Mouse (Mus musculus): ENCODE measurements around the gene Ddhd1. TPM values are rescaled to one million over a fixed set of nuclear protein-coding genes. Genes with fewer than 3 reads are reported as not detected.
A peak's percentile ranks its signal among the peaks of the same experiment; 100 is the strongest.

Ddhd1 gene
- total and polyA plus RNA-seq, 2 experiments from 2014 or later = 3.6 to 12.0 TPM

- ATAC-seq (ENCODE audit: insufficient read depth, low read depth) (no peak), DNase-seq (ENCODE audit: low spot score) (peak; percentile 46)
- H3K27ac ChIP-seq (ENCODE audit: low read depth) = peak overlapping the region; percentile 81
- WGBS = 21% methylated on average over 29 of the region's 33 CpGs
- H3K36me3 ChIP-seq (replicated peaks; ENCODE audit: control insufficient read depth, insufficient read depth, low read length) = no peaks in the 10 kb centered on the region
- no peaks in the 10 kb centered on the region for H3K27me3 ChIP-seq (ENCODE audit: control insufficient read depth, insufficient read depth, low read length)
- no peaks in the 10 kb centered on the region for H3K9me3 ChIP-seq (replicated peaks; ENCODE audit: control insufficient read depth, low read length)
- TF ChIP-seq CTCF (IDR thresholded peaks at IDR 0.05; ENCODE audit: low read depth) = peak; percentile 77
- no peak for TF ChIP-seq EP300 (IDR thresholded peaks at IDR 0.05; ENCODE audit: low read depth)
- peaks cover 24% of the 10 kb centered on the region for H3K4me1 ChIP-seq (ENCODE audit: control insufficient read depth, insufficient read depth)
- H3K9ac ChIP-seq (replicated peaks; ENCODE audit: low read depth, low read length) = peak overlapping the region; percentile 32
- H3K4me2 ChIP-seq (ENCODE audit: low read depth, low read length) = peak overlapping the region; percentile 67
- peak overlapping the region; percentile 44 for H3K4me3 ChIP-seq (ENCODE audit: low read depth, low read length)
Measured at GRCm38 (mm10) chr14:45566066-45566937, 91.6 kb downstream of the Ddhd1 start.

DNA sequence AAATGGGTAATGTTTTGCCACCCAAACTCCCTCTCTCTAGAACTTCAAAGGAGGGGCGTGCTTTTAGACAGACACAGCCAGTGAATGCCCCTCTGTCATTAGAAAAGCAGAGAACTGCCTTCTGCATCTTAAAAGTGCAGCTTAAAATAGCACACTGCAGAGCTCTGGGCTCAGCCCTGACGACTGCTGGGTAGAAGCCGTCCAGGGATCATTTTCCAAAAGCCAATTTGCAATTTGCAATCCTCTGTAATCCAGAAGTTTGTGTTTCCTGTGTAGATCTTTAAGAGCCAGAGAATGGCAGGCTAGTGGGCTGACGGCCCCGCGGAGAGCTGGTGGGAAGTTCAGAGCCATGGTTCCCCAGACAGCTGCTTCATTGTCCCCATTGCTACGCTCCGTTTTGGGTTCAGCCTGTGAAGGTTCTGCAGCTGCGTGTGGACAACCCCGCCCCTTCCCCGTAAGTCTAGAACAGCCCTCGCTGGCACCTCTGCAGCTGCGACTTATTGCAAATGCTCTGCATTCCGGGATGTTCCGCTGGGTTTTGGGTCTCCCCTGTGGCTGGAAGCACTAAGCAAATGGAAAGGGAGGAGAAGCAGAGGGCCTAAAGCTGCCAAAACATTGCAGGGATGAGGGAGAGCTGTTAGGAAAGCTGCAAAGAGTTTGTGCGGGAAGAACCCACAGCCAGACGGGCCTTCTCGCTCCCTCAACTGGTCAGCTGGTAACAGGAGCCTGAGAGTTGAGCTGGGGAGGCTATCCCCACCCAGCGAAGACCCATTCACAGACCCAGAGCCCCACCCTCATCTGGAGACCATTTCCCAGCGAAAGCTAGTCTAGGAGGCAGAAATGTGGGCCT, 92.5 kb downstream of the Ddhd1 start:
- peak; percentile 75 for DNase-seq (ENCODE audit: low spot score)
- peak; percentile 35; the same call in 1 of the 2 replicates for ATAC-seq (ENCODE audit: insufficient read depth, low read depth)

DNA sequence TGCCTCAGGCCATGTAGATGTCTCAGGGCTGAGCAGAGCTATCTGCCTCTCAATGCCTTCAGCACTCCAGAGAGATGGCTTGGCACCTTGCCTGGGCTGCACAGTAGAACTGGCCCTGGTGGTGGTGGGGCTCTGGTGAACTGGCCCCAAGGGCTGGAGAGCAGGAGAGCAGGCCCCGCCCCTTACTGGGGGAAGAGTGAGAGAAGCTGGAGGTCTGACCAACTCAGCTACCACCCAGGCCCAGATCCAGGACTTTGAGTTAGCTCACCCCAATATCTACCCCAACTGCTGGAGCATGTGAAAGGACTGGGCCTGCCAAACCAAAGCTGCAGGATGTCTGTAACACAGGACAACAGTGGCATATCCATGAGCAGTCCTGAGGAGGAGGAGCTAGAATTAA, 94.4 kb downstream of the Ddhd1 start:
- 56% methylated on average over 1 of the region's 1 CpGs for WGBS
- peak overlapping the region; percentile 60 for H3K27ac ChIP-seq (ENCODE audit: low read depth)

More for the DNA sequence above, 92.5 kb downstream of the Ddhd1 start:
- H3K36me3 ChIP-seq (replicated peaks; ENCODE audit: control insufficient read depth, insufficient read depth, low read length) = no peaks in the 10 kb centered on the region
- no peaks in the 10 kb centered on the region for H3K9me3 ChIP-seq (replicated peaks; ENCODE audit: control insufficient read depth, low read length)
- peak overlapping the region; percentile 32 for H3K9ac ChIP-seq (replicated peaks; ENCODE audit: low read depth, low read length)
- TF ChIP-seq CTCF (IDR thresholded peaks at IDR 0.05; ENCODE audit: low read depth) (no peak), EP300 (IDR thresholded peaks at IDR 0.05; ENCODE audit: low read depth) (no peak)
- WGBS = 10% methylated on average over 20 of the region's 20 CpGs
- peak overlapping the region; percentile 67 for H3K4me2 ChIP-seq (ENCODE audit: low read depth, low read length)
- peaks cover 24% of the 10 kb centered on the region for H3K4me1 ChIP-seq (ENCODE audit: control insufficient read depth, insufficient read depth)
- H3K27me3 ChIP-seq (ENCODE audit: control insufficient read depth, insufficient read depth, low read length) = no peaks in the 10 kb centered on the region
- H3K4me3 ChIP-seq (ENCODE audit: low read depth, low read length) = peak overlapping the region; percentile 15
- peak overlapping the region; percentile 81 for H3K27ac ChIP-seq (ENCODE audit: low read depth)

DNA sequence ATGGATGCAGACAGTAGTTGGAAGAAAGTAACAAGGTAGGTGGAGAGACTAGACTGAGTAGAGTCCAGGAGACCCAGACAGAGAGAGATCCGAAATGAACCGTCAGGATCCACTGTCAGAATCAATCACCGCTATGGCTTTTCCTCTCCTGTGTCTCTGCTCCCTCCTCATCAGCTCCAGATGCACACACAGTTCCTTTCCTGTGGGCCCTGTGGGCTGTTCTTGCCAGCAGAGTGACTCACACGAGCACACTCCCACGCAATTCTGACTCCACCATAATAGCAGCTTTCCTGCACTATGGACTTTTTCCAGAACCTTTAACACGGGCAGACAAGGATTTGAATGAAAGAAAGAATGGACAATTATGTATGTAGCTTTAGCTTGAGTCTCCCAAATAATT, 96.3 kb downstream of the Ddhd1 start:
- no peaks in the 10 kb centered on the region for H3K36me3 ChIP-seq (replicated peaks; ENCODE audit: control insufficient read depth, insufficient read depth, low read length)
- no peak overlapping the region for H3K4me2 ChIP-seq (ENCODE audit: low read depth, low read length)
- no peak overlapping the region for H3K27ac ChIP-seq (ENCODE audit: low read depth)
- H3K9ac ChIP-seq (replicated peaks; ENCODE audit: low read depth, low read length) = no peak overlapping the region
- H3K4me1 ChIP-seq (ENCODE audit: control insufficient read depth, insufficient read depth) = peaks cover 24% of the 10 kb centered on the region
- TF ChIP-seq CTCF (IDR thresholded peaks at IDR 0.05; ENCODE audit: low read depth) (no peak), EP300 (IDR thresholded peaks at IDR 0.05; ENCODE audit: low read depth) (no peak)
- no peak overlapping the region for H3K4me3 ChIP-seq (ENCODE audit: low read depth, low read length)
- H3K27me3 ChIP-seq (ENCODE audit: control insufficient read depth, insufficient read depth, low read length) = no peaks in the 10 kb centered on the region
- H3K9me3 ChIP-seq (replicated peaks; ENCODE audit: control insufficient read depth, low read length) = no peaks in the 10 kb centered on the region
- peak; percentile 37 for DNase-seq (ENCODE audit: low spot score)
- no peak for ATAC-seq (ENCODE audit: insufficient read depth, low read depth)
- 47% methylated on average over 6 of the region's 6 CpGs for whole genome bisulfite sequencing

More for the DNA sequence above, 94.4 kb downstream of the Ddhd1 start:
- no peak overlapping the region for H3K4me3 ChIP-seq (ENCODE audit: low read depth, low read length)
- no peaks in the 10 kb centered on the region for H3K36me3 ChIP-seq (replicated peaks; ENCODE audit: control insufficient read depth, insufficient read depth, low read length)
- no peak overlapping the region for H3K4me2 ChIP-seq (ENCODE audit: low read depth, low read length)
- H3K4me1 ChIP-seq (ENCODE audit: control insufficient read depth, insufficient read depth) = peaks cover 24% of the 10 kb centered on the region
- no peak for TF ChIP-seq CTCF (IDR thresholded peaks at IDR 0.05; ENCODE audit: low read depth)
- no peak for TF ChIP-seq EP300 (IDR thresholded peaks at IDR 0.05; ENCODE audit: low read depth)
- ATAC-seq (ENCODE audit: insufficient read depth, low read depth) = peak; percentile 79
- DNase-seq (ENCODE audit: low spot score) = peak; percentile 51
- H3K27me3 ChIP-seq (ENCODE audit: control insufficient read depth, insufficient read depth, low read length) = no peaks in the 10 kb centered on the region
- H3K9ac ChIP-seq (replicated peaks; ENCODE audit: low read depth, low read length) = no peak overlapping the region
- no peaks in the 10 kb centered on the region for H3K9me3 ChIP-seq (replicated peaks; ENCODE audit: control insufficient read depth, low read length)

GRCm38 (mm10) chr14:45559018-45559417, 98.9 kb downstream of the Ddhd1 start:
- no peak overlapping the region for H3K4me3 ChIP-seq (ENCODE audit: low read depth, low read length)
- no peak for DNase-seq (ENCODE audit: low spot score)
- peaks cover 12% of the 10 kb centered on the region; the same call in 1 of the 2 replicates for H3K4me1 ChIP-seq (ENCODE audit: control insufficient read depth, insufficient read depth)
- WGBS = 73% methylated on average over 1 of the region's 1 CpGs
- H3K36me3 ChIP-seq (replicated peaks; ENCODE audit: control insufficient read depth, insufficient read depth, low read length) = no peaks in the 10 kb centered on the region
- no peak overlapping the region for H3K9ac ChIP-seq (replicated peaks; ENCODE audit: low read depth, low read length)
- no peak overlapping the region for H3K27ac ChIP-seq (ENCODE audit: low read depth)
- ATAC-seq (ENCODE audit: insufficient read depth, low read depth) = no peak
- no peak for TF ChIP-seq EP300 (IDR thresholded peaks at IDR 0.05; ENCODE audit: low read depth)
- no peak for TF ChIP-seq CTCF (IDR thresholded peaks at IDR 0.05; ENCODE audit: low read depth)
- no peaks in the 10 kb centered on the region; the same call in 1 of the 2 replicates for H3K9me3 ChIP-seq (replicated peaks; ENCODE audit: control insufficient read depth, low read length)
- no peak overlapping the region for H3K4me2 ChIP-seq (ENCODE audit: low read depth, low read length)
- no peaks in the 10 kb centered on the region for H3K27me3 ChIP-seq (ENCODE audit: control insufficient read depth, insufficient read depth, low read length)
